Mouse (Mus musculus) heart, postnatal 0 days (tissue): ENCODE results near the gene Oat.

Experiments used
- CTCF ChIP-seq: IDR thresholded peaks from 2 replicates; pipeline ENCODE4 v1.5.1; 2016; ENCODE audit warnings: antibody characterized with exemption, control low read depth, low read depth
- EP300 ChIP-seq: IDR thresholded peaks from 2 replicates; pipeline ENCODE4 v1.6.1; 2016; ENCODE audit warnings: antibody characterized with exemption, low read depth

- TF ChIP-seq CTCF (no peak), EP300 (no peak)
Measured at GRCm38 (mm10) chr7:132509110-132509509, 67.1 kb downstream of the Oat start.
